Mouse (Mus musculus) intestine, embryonic 14.5 days (tissue): ENCODE results near the gene H2afy2. TPM values are rescaled to one million over a fixed set of nuclear protein-coding genes. Genes with fewer than 3 reads are reported as not detected.

Experiments
- ATAC-seq: fragments of 200-750 bp; cut with Nextera tagmentation; replicated peaks from 2 replicates; pipeline ENCODE4 v1.8.0; 2017; ENCODE audit warnings: low read depth, moderate number of reproducible peaks, moderate TSS enrichment, moderate library complexity; ENCODE audit not compliant: low FRiP score, low TSS enrichment
- DNase-seq: peaks from one replicate; pipeline ENCODE4 v3.0.0-alpha.2; 2018; ENCODE audit warnings: low spot score
- H3K27ac ChIP-seq: fragments of 300-500 bp; sonication (generic); 2 replicates; pipeline ENCODE4 v1.5.1; 2014; ENCODE audit warnings: low read depth, mild to moderate bottlenecking, control low read depth
- H3K27me3 ChIP-seq: fragments of 300-500 bp; sonication (generic); replicated peaks from 2 replicates; pipeline ENCODE4 v1.6.1; 2014; ENCODE audit warnings: low read length, control low read depth; ENCODE audit not compliant: control insufficient read depth, insufficient read depth
- H3K36me3 ChIP-seq: fragments of 300-500 bp; sonication (generic); 2 replicates; pipeline ENCODE4 v1.6.1; 2014; ENCODE audit warnings: low read length, control low read depth; ENCODE audit not compliant: control insufficient read depth, insufficient read depth
- H3K4me1 ChIP-seq: fragments of 300-500 bp; sonication (generic); replicated peaks from 2 replicates; pipeline ENCODE4 v1.6.1; 2014; ENCODE audit warnings: low read length, control low read depth, mixed read lengths; ENCODE audit not compliant: control insufficient read depth, insufficient read depth
- H3K4me2 ChIP-seq: fragments of 300-500 bp; sonication (generic); 2 replicates; pipeline ENCODE4 v1.6.1; 2014; ENCODE audit warnings: low read length
- H3K4me3 ChIP-seq: fragments of 300-500 bp; sonication (generic); 2 replicates; pipeline ENCODE4 v1.5.1; 2014; ENCODE audit warnings: low read depth, low read length, control low read depth, mixed read lengths
- H3K9ac ChIP-seq: fragments of 300-500 bp; sonication (generic); 2 replicates; pipeline ENCODE4 v1.6.1; 2014; ENCODE audit warnings: mild to moderate bottlenecking, low read length
- H3K9me3 ChIP-seq: fragments of 300-500 bp; sonication (generic); 2 replicates; pipeline ENCODE4 v1.6.1; 2016; ENCODE audit warnings: low read length, control low read depth; ENCODE audit not compliant: control insufficient read depth
- WGBS: fragments of 180-500 bp; shearing (Covaris S2); extraction: QIAGEN DNeasy Blood & Tissue Kit; methylation state at CpG from one replicate; pipeline ENCODE4 v1.1.7; 2014; 5-methylcytosine and 5-hydroxymethylcytosine counted together
- polyA plus RNA-seq: library from polyadenylated mRNA; unstranded; fragments of >200 nt; fragmentation: Nextera tagmentation; extraction: Ambion mirVana; gene quantifications from 2 replicates; pipeline ENCODE4 v1.2.1, GENCODE M21; 2014

Gene H2afy2
- polyA plus RNA-seq, 1 experiment from 2014 or later = 104 TPM

DNA sequence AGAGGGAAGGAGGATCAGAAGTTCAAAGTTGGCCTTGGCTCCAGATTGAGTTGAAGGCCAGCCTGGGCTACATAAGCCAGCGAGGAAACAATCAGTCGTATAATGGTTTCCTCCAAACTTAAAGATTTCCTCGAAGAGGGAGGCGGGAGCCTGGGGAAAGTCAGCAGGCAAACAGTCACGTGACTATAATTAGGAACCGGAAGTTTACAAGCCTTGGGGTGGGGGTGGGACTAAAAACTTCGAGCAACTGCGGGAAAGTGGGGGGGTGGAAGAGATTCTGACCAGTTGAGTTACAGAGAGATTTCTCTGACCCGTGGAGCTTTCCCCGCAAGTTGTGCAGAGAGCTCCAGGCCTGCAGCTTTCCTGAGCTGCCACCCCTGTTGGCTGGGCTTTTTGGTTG is 11.0 kb upstream of the H2afy2 start:
- WGBS = 47% methylated on average over 10 of the region's 10 CpGs
- Histone ChIP-seq H3K4me2 (no peak overlapping the region), H3K4me3 (no peak overlapping the region), H3K27ac (no peak overlapping the region), H3K9ac (no peak overlapping the region), H3K36me3 (no peaks in the 10 kb centered on the region), H3K9me3 (no peaks in the 10 kb centered on the region), H3K27me3 (no peaks in the 10 kb centered on the region), H3K4me1 (no peaks in the 10 kb centered on the region; the same call in 1 of the 2 replicates)
- no peak for DNase-seq
- no peak for ATAC-seq

DNA sequence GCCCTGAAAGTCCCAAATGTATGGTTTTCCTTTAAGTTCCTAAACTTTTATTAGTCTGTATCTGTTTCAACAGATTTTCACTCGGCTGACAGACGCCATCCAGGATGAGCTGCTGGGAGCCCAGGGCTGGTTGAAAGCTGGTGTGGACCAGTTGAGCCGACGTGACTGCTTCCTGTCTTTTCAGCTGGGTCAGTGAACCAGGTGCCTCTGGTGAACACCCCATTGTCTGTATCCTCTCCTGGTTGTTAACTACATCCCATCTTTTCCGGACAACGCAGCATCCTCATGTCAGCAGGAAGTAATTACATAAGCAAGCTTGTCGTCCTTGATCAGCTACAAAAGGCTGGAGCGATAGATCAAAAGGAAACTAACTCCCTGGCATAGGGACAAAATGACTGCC is 9.1 kb upstream of the H2afy2 start:
- Histone ChIP-seq H3K9ac (no peak overlapping the region), H3K4me2 (no peak overlapping the region), H3K4me3 (no peak overlapping the region), H3K9me3 (no peaks in the 10 kb centered on the region), H3K27ac (no peak overlapping the region), H3K4me1 (no peaks in the 10 kb centered on the region; the same call in 1 of the 2 replicates), H3K36me3 (no peaks in the 10 kb centered on the region), H3K27me3 (no peaks in the 10 kb centered on the region)
- no peak for DNase-seq
- ATAC-seq = no peak
- WGBS = 50% methylated on average over 8 of the region's 8 CpGs

DNA sequence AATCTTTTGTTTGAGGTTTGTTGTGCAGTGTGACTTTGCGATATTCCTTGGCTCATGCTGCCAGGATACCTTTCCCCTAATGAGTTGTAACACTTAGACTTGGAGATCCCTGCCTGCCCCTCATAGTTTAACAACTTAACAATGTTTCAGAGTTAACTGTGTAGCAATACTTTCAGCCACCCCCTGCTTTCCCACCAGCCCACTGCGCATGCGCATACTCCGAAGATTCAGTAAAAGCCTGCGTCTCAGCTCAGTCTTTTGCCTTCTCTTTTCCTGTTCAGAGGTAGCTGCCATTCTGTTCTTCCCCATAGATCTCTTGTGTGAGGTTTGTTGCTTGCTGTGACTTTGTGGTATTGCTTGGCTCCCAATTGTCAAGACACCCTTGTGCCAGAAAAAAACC is 4.6 kb upstream of the H2afy2 start:
- ATAC-seq (no peak), DNase-seq (no peak)
- Histone ChIP-seq H3K36me3 (no peaks in the 10 kb centered on the region), H3K4me3 (no peak overlapping the region), H3K27me3 (no peaks in the 10 kb centered on the region), H3K9ac (no peak overlapping the region), H3K9me3 (no peaks in the 10 kb centered on the region), H3K4me2 (no peak overlapping the region), H3K27ac (no peak overlapping the region), H3K4me1 (peaks cover 8% of the 10 kb centered on the region; the same call in 1 of the 2 replicates)
- 95% methylated on average over 5 of the region's 5 CpGs for WGBS

DNA sequence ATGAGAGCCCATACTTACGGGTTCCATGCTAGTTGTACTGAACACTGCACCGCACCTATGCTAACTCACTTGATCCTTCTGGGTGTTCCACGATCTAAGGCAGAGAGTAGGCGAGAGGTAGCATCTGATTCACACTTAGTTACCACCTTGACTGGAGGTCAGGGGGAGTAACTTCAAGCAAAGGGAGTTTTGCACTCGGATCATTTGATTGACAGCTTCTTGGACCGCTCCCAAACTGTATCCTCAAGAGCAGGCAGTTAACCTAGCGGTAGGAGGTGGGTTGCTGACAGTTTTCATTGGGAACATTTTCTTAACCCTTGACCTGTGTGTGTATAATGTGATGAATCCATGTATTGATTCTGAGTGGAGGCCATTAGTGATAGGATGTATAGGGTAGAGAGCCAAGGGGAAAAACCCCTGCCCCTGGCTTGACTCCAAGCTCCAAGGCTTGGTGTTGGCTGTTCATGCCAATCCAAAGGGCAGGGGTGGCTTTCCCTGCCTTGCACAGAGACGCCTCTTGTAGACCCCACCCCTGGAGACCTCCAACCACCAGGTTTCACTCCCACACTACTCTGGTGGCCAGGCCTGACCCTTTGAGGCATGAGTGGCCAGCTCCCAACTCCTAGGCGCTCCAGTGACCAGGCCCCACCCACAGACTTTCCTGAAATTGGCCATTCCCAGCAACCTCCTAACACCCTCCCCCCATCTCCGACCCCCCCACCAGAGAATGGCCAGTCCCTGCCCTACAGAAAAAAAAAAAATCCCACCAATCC is 3.8 kb upstream of the H2afy2 start:
- H3K36me3 ChIP-seq = no peaks in the 10 kb centered on the region
- H3K4me1 ChIP-seq = peaks cover 8% of the 10 kb centered on the region; the same call in 1 of the 2 replicates
- no peaks in the 10 kb centered on the region for H3K27me3 ChIP-seq
- 78% methylated on average over 10 of the region's 10 CpGs for WGBS
- H3K4me2 ChIP-seq = no peak overlapping the region
- ATAC-seq = no peak
- H3K9me3 ChIP-seq = no peaks in the 10 kb centered on the region
- H3K27ac ChIP-seq = no peak overlapping the region
- H3K9ac ChIP-seq = no peak overlapping the region
- DNase-seq = no peak
- H3K4me3 ChIP-seq = no peak overlapping the region

DNA sequence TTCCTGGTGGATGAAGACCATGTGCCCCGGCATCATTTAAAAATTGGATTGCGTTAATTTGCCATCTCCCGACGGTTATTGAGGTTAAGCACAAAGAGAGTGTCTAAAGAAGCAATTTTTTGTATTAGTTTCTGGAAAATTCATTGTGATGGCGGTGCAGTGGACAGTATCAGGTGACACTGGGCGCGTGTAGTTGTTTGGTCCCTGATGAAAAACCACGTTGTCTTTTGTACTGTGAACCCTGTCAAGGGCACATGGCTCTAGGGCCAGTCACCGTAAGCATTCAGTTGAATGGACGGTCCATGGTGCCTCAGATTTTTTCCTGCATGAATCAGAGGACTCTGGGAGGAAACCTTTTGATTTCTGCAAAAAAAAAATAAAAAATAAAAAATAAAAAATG is 467 bp upstream of the H2afy2 start:
- 21% methylated on average over 10 of the region's 10 CpGs for WGBS
- peak overlapping the region; percentile 66 for H3K4me3 ChIP-seq
- H3K36me3 ChIP-seq = no peaks in the 10 kb centered on the region
- H3K9me3 ChIP-seq = no peaks in the 10 kb centered on the region
- DNase-seq = no peak
- H3K27me3 ChIP-seq = no peaks in the 10 kb centered on the region
- peaks cover 19% of the 10 kb centered on the region for H3K4me1 ChIP-seq
- no peak for ATAC-seq
- peak overlapping the region; percentile 82 for H3K9ac ChIP-seq
- peak overlapping the region; percentile 70 for H3K4me2 ChIP-seq
- peak overlapping the region; percentile 91 for H3K27ac ChIP-seq

DNA sequence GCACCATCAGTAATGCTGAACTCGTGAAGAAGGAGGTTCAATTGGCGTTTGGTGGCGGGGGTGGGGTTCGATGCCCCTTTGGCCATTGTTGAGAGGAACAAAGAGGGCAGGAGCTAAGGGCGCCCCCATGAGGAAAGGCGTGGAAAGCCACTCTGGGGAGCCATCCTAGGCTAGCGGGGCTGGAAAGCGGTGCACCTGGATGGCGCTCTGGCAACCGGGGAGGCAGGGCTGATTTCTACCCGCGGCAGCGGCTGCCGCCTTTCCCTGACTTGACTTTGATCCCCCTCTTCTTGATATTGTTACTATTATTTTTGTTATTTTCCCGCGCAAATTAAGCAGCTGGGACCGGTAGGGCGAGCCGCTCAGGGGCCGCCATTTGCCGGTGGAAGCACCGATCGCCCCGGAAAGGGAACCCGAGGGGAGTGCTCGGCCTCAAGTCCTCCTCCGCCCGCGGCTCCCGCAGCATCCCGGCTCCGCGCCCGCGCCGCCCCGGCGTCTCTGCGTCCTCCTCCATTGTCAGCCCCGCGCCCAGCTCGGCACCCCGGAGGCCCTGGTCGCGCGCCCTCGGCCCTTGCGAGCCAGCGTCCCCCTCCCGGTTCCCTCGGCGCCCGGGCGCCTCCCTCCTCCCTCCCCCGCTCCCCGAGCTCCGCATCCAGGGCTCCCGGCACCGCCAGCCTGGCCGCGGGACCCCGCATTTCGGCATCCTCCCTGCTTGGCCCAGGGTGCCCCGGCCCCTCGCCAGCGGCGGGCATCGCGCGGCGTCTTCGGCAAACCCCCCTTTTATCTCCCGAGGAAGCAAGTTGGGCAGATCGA is 942 bp downstream of the H2afy2 start:
- H3K4me2 ChIP-seq = peak overlapping the region; percentile 70
- WGBS = 1% methylated on average over 71 of the region's 74 CpGs
- ATAC-seq (peak; percentile 60), DNase-seq (peak; percentile 95)
- peak overlapping the region; percentile 91 for H3K27ac ChIP-seq
- H3K9ac ChIP-seq = peak overlapping the region; percentile 82
- peak overlapping the region; percentile 66 for H3K4me3 ChIP-seq
- H3K27me3 ChIP-seq = no peaks in the 10 kb centered on the region
- peaks cover 19% of the 10 kb centered on the region for H3K4me1 ChIP-seq
- no peaks in the 10 kb centered on the region for H3K36me3 ChIP-seq
- H3K9me3 ChIP-seq = no peaks in the 10 kb centered on the region

DNA sequence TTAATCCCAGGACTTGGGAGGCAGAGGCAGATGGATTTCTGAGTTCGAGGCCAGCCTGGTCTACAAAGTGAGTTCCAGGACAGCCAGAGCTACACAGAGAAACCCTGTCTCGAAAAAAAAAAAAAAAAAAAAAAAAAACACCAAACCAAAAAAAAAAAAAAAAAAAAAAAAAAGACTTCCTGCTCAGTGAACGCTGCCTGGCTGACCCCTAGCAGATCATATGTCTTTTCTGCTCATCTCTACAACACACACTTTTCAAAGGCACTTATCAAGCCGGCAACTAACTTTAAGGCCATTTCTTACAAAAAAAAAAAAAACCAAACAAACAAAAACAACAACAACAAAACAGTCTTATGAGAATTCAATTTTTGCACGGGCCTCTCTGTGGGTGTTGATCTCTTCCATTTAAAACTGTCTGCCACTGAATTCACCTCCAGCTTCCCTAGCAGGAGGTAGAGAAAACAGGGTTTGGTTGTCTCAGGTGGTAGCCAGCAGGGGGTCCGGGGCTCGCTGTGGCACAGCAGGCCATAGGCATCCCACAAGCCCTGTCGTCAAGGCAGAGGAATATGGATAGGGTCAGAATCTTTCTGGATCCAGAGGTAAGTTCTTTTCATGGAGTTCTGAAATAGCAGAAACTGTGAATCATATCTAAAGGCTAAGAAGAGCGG is 2.4 kb downstream of the H2afy2 start:
- H3K9me3 ChIP-seq = no peaks in the 10 kb centered on the region
- H3K4me3 ChIP-seq = peak overlapping the region; percentile 66
- no peaks in the 10 kb centered on the region for H3K27me3 ChIP-seq
- no peaks in the 10 kb centered on the region for H3K36me3 ChIP-seq
- WGBS = 21% methylated on average over 9 of the region's 9 CpGs
- peak overlapping the region; percentile 70 for H3K4me2 ChIP-seq
- peak overlapping the region; percentile 91; the same call in 1 of the 2 replicates for H3K27ac ChIP-seq
- no peak for DNase-seq
- no peak for ATAC-seq
- peaks cover 16% of the 10 kb centered on the region for H3K4me1 ChIP-seq
- no peak overlapping the region for H3K9ac ChIP-seq

DNA sequence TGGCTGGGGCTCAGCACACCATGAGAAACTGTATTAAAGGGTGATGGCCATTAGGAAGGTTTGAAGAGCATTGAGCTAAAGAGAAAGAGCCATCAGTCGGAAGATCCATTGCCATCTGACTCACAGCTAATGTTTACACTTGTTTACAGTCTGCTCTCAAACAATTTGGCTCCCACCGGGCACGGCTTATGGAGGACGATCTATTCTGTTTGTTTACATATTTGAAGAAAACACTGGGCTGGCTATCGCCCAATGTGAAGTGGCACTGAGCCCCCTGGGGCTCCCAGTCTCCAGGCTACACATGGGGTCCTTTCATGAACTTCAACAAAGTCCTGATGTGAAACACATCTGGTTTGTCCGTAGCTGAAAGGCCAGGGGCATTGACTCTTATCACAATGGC is 17.1 kb downstream of the H2afy2 start:
- H3K27me3 ChIP-seq = no peaks in the 10 kb centered on the region
- H3K27ac ChIP-seq = 0 out of 2 replicates have a peak overlapping the region, but pooled peaks have one; percentile 16
- no peak overlapping the region for H3K4me3 ChIP-seq
- no peak for DNase-seq
- H3K4me2 ChIP-seq = no peak overlapping the region
- no peak overlapping the region for H3K9ac ChIP-seq
- no peak for ATAC-seq
- no peaks in the 10 kb centered on the region for H3K9me3 ChIP-seq
- WGBS = 28% methylated on average over 6 of the region's 6 CpGs
- no peaks in the 10 kb centered on the region for H3K36me3 ChIP-seq
- peaks cover 10% of the 10 kb centered on the region for H3K4me1 ChIP-seq
